Mouse (Mus musculus) heart, postnatal 0 days (tissue): Measurements from ENCODE around the gene Tmem255a.

Experiments
- CTCF ChIP-seq: IDR thresholded peaks from 2 replicates; pipeline ENCODE4 v1.5.1; 2016; ENCODE audit warnings: antibody characterized with exemption, control low read depth, low read depth
- EP300 ChIP-seq: IDR thresholded peaks from 2 replicates; pipeline ENCODE4 v1.6.1; 2016; ENCODE audit warnings: antibody characterized with exemption, low read depth

DNA sequence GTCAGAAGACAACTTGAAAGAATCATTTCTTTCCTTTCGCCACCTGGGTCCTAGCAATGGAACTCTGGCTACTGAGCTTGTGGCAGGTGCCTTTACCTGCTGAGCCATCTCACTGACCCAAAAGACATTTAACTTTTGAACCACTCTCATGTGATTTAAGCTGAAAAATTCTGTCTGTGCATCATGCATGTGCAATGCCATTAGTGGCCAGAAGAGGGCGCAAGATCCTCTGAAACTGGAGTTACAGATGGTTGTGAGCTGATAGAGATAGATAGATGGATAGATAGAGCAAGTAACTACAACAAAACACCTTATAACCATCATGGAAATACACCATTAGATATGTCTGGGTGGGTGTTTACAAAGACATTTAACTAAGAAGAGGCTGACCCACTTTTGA is 14.5 kb downstream of the Tmem255a start:
- TF ChIP-seq CTCF = peak; percentile 48
- TF ChIP-seq EP300 = no peak
